Mouse (Mus musculus): Measurements from ENCODE around the gene Cdhr3.

- TF ChIP-seq CTCF (IDR thresholded peaks at IDR 0.05; ENCODE audit: low read depth) (no peak), EP300 (IDR thresholded peaks at IDR 0.05; ENCODE audit: low read depth) (no peak)
Observed at GRCm38 (mm10) chr12:33041476-33041875, 51.2 kb downstream of the Cdhr3 start.

All from liver, embryonic 14.5 days (tissue).